Mouse (Mus musculus) liver, embryonic 14.5 days (tissue): ENCODE measurements around the gene Smim1.

ENCODE experiments used
- CTCF ChIP-seq: IDR thresholded peaks from 2 replicates; pipeline ENCODE4 v1.5.1; 2016; ENCODE audit warnings: antibody characterized with exemption, low read depth, control low read depth
- EP300 ChIP-seq: IDR thresholded peaks from 2 replicates; pipeline ENCODE4 v1.6.1; 2016; ENCODE audit warnings: antibody characterized with exemption, low read depth

DNA sequence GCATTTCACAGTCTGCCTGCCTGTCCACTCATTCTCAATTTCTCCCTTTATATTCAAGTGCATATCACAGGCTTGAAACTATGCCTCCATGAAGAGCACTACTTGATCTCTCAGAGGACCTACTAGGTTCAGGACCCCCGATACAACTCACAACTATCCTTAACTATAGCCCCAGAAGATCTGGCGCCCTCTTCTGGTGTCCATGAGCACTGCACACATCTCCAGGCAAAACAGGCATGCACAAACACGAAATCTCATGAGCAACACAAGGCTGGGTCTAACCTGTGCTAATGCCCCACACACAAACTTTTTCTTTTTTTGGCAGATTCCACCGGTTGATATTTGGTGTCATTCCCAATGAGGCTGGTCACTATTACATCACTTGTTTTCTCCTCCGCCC is 19.8 kb upstream of the Smim1 start:
- TF ChIP-seq CTCF = peak; percentile 71
- TF ChIP-seq EP300 = no peak
